Mouse (Mus musculus): ENCODE data around the gene Sparc.
A peak's percentile ranks its signal among the peaks of the same experiment; 100 is the strongest.

The Sparc gene

DNA sequence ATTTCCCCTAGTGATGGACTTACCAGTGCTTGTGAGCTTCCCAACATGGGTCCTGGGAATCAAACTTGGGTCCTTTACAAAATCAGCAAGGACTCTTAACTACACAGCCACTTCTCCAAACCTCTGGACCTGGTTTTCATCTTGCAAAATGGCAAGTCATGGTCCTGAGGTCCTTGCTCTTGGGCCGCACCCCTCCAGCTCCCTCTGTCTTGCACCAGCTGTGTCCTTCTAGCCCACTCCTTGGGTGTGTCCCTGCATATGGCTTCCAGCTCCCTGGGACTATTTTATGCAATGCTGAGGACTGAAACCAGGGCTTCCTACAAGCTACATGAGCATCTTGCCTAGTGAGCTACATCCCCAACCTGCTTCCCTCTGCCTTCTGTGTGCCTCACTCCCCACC lies at the start of gene Sparc:
Gene Sparc, minus strand, starts transcription at position 206 of the 400 bp plus-strand sequence.
- peak; percentile 86 for DNase-seq

- DNase-seq: no peak
Measured at GRCm38 (mm10) chr11:55471467-55471866, 48.5 kb upstream of the Sparc start.

DNA sequence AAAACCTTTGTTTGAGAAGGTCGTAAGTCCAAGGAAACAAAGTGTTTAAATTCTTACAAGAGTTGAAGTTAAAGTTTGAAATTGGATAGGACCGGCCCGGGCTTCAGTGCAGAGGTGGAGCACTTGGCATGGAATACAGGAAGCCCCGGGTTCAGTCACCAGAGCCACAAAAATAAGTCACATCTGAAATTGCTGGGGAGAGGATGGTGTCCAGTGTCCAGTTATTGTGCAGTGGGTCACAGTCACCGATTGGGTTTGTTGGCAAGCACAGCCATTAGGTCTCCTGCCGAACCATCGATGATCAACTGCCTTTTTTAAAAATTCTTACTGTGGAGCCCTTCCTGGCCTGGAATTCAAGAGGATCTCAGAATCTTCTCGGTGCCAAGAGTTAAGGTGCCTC lies 47.8 kb upstream of the Sparc start:
- DNase-seq: peak; percentile 92

DNA sequence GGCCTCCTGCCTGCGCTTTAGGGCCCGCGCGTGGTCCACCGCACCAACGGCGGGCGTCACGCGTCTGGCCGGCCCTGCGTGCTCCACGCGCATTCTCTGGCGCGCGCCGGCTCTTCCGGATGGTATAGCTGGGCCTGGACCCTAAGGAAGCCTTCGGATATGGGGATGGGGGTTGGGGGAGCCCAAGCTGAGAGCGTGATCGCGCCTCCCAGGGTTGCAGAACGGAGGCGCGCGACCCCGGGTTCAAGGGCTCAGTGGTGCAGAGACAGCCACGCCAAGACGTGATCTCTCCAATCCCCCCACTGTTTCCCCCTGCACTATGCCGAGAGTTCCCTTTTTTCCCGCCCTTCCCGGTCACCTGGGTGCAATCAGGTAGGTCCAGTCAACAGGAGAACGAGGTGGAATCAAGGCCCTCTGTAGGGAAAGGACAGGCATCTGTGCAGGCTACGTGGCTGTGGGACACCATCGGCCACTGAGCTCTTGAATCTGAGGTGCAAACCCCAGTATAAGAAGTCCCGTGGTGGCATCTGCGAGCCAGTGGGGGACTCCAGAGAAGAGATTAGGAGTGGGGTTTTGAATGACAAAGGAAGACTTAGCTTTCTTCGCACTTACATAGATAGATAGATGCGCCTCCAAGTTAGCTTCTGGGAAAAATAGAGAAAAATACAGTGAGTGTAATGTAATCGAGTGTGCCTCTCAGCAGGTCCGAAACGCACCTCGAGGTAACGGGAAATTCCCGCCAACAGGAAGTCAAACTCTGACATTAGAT lies 47.1 kb upstream of the Sparc start:
- DNase-seq: no peak

DNA sequence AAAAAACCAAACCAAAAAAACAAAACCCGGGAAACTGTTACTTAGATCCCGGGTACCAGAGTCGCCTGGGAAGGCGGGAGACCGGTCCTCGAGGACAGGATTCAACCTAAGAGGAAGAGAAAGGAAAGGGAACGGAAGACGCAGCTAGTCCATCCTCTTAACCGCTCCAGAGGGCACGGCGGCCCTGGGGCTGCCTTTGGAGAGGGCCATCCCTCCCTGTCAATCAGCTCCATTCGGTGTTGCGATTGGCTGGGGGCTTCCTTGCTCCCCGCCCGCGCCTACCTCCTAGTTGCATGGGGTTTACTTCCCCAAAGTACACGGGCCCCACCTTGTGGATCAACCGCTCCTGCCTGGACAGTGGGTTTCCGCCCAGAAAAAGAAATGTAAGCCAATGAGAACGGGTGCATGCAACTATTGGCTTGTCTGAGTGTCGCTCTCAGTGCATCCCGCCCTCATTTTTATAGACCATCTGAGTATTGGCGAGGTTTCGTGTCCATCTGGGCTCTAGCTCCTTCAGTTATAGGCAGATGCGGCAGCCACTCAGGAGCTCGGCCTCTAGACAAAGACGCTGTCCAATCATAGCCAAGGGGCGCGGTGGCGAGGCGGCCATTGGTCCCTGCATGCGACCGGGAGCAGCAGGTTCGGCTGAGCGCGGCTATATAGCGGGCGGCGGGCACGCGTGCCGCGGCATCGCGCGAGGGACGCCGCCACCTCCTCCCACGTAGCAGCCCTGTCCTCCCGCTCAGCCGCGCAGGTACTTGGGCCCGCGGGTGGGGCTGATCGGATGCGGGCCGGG lies 46.3 kb upstream of the Sparc start, which contains the start of gene G3bp1:
Gene G3bp1, plus strand, starts transcription at position 638 of the 796 bp plus-strand sequence.
- DNase-seq: peak; percentile 100

DNA sequence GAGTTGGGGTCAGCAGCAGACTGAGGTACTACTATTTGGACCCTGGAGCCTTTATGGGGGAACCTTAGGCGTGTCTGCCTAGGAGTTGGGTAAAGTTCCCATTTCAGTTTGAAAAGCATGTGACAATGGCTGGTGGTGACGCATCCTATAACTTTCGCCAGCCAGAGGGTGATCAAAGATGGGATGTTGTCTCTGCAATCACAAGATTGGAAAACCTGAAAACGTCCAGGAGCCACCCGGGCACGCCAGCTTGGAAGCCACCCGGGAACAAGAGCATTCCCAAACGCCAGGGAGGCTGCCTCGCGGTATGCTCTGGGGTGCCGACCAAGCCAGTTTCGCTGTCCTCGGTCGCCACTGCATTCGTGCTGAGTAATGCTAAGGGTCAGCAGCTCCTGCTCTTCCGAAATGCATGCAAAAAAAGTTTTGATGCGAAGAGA lies 45.6 kb upstream of the Sparc start:
- no peak for DNase-seq

- peak; percentile 97 for DNase-seq
Measured at GRCm38 (mm10) chr11:55468012-55468411, 45.0 kb upstream of the Sparc start.

GRCm38 (mm10) chr11:55465177-55465576 lies 42.2 kb upstream of the Sparc start:
- no peak for DNase-seq

- no peak for DNase-seq
Measured at GRCm38 (mm10) chr11:55464707-55465106, 41.7 kb upstream of the Sparc start.

DNA sequence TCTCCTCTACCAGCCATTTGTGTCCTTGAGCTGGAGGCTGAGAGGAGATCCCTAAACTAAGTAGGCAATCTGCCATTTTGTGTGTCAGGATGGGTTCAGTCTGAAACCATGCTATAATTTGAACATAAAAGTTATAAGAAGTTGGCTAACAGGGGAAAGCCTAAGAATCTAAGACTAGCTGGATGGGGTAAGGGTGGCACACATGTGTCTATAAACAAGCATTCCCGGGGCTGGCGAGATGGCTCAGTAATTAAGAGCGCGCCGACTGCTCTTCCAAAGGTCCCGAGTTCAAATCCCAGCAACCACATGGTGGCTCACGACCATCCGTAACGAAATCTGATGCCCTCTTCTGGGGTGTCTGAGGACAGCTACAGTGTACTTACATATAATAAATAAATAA lies 39.2 kb upstream of the Sparc start:
- DNase-seq: no peak

GRCm38 (mm10) chr11:55461019-55461645 lies 38.1 kb upstream of the Sparc start, which contains the start of gene Atox1:
Atox1 (minus strand) TSS chr11:55461239.
- peak; percentile 100 for DNase-seq

GRCm38 (mm10) chr11:55460559-55461018 lies 37.6 kb upstream of the Sparc start:
- no peak for DNase-seq

- DNase-seq: no peak
Measured at GRCm38 (mm10) chr11:55459850-55460558, 37.0 kb upstream of the Sparc start.

- no peak for DNase-seq
Measured at GRCm38 (mm10) chr11:55458501-55458900, 35.5 kb upstream of the Sparc start.

GRCm38 (mm10) chr11:55455166-55455565 lies 32.2 kb upstream of the Sparc start:
- no peak for DNase-seq

DNA sequence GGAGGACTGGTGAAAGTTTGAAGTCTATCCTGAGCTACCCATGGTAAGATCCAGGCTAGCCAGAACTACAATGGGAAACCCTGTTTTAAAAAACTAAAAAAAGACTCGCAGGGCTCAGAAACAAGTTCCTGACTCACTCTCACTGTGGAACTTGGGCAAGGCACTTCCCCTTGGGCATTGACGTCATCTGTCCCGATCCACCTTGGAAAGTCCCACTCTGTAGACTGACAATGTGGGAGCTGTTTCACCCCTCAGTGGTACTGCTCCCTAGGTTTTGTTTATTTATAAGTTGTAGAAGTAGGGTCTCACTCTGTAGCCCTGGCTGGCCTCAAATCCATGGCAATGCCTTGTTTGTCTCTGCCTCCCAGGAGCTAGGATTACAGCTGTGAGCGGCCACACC lies 30.7 kb upstream of the Sparc start:
- peak; percentile 97 for DNase-seq

GRCm38 (mm10) chr11:55450311-55450710 lies 27.3 kb upstream of the Sparc start:
- DNase-seq: peak; percentile 94

- DNase-seq: peak; percentile 94
Measured at GRCm38 (mm10) chr11:55449531-55449930, 26.5 kb upstream of the Sparc start.

GRCm38 (mm10) chr11:55446579-55446978 lies 23.6 kb upstream of the Sparc start:
- peak; percentile 98 for DNase-seq

- DNase-seq: no peak
Measured at GRCm38 (mm10) chr11:55444772-55445171, 21.8 kb upstream of the Sparc start.

- DNase-seq: no peak
Measured at GRCm38 (mm10) chr11:55439718-55440117, 16.7 kb upstream of the Sparc start.

GRCm38 (mm10) chr11:55438031-55438430 lies 15.0 kb upstream of the Sparc start:
- DNase-seq: no peak

DNA sequence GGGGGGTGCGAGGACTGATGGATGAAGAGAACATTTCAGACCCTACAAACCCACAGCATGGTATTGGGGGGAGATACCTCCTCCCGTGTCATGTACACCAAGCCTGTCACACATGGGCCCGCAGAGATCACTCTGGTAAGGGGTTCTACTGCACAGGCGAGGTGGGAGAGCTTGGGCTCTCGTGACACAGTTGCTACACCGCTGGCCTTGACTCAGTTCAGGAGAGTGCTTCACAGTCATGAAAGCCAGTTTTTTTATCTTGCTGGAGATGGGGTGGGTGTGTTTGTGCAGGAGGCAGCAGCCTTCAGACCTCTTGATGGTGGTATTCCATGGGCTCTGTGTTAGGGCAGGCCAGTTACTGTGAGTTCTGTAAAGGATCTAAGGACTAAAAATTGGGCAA lies 13.1 kb upstream of the Sparc start:
- DNase-seq: peak; percentile 71

Measured in heart, adult 11 months (tissue).